In the genomic region with DNA sequence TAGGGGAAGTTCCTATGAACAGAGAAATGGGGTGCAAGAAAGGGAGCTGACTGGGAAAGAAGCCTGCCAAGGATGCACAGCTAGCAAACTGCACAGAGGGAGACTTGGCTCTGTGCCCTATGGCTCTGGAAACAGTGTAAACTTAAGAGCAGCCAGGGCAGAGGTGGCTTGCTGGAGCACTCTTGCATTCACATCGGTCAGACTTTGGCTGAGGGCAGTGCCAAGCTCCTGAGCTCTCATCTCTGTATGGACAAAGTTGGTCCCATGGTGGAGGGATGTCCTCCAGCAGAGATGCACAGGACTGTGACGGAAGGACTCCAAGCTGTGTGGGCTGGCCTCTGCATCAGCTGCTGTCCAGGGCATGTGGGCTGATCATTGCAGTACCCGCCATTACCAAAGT, we compare ENCODE assay signal across 8 mouse cellular contexts. TPM values are rescaled to one million over a fixed set of nuclear protein-coding genes. Genes with fewer than 3 reads are reported as not detected.
A peak's percentile ranks its signal among the peaks of the same experiment; 100 is the strongest.
DNase-seq lines count a peak whose midpoint lies in the region; ATAC-seq lines count a peak whose summit lies in the region.

No protein-coding gene starts in this region.

- no peaks in the 10 kb centered on the region for H3K36me3 ChIP-seq in forebrain, embryonic 16.5 days (ENCODE audit: control insufficient read depth, insufficient read depth)
- H3K36me3 ChIP-seq in forebrain, embryonic 11.5 days (ENCODE audit: control insufficient read depth, insufficient read depth, low read length): no peaks in the 10 kb centered on the region
- H3K36me3 ChIP-seq in midbrain, embryonic 10.5 days: no peaks in the 10 kb centered on the region

- no peaks in the 10 kb centered on the region for H3K9me3 ChIP-seq in forebrain, embryonic 16.5 days (ENCODE audit: control insufficient read depth, low read length)
- no peaks in the 10 kb centered on the region for H3K9me3 ChIP-seq in forebrain, embryonic 11.5 days (ENCODE audit: control insufficient read depth, low read length)
- H3K9me3 ChIP-seq in midbrain, embryonic 10.5 days (replicated peaks): no peaks in the 10 kb centered on the region

- no peak overlapping the region for H3K4me3 ChIP-seq in forebrain, embryonic 16.5 days (replicated peaks; ENCODE audit: low read length)
- no peak overlapping the region for H3K4me3 ChIP-seq in forebrain, embryonic 11.5 days (ENCODE audit: low read depth, low read length)
- no peak overlapping the region for H3K4me3 ChIP-seq in midbrain, embryonic 10.5 days

- H3K27ac ChIP-seq in forebrain, embryonic 16.5 days (ENCODE audit: low read length): no peak overlapping the region
- no peak overlapping the region for H3K27ac ChIP-seq in forebrain, embryonic 11.5 days (ENCODE audit: low read depth, low read length)
- H3K27ac ChIP-seq in midbrain, embryonic 10.5 days (replicated peaks): no peak overlapping the region

- 66% methylated on average over 3 of the region's 3 CpGs for WGBS in forebrain, embryonic 16.5 days
- WGBS in forebrain, embryonic 11.5 days: 79% methylated on average over 3 of the region's 3 CpGs
- WGBS in midbrain, embryonic 10.5 days: 87% methylated on average over 3 of the region's 3 CpGs

- no peak overlapping the region for H3K9ac ChIP-seq in forebrain, embryonic 16.5 days (replicated peaks; ENCODE audit: low read depth, low read length)
- no peak overlapping the region for H3K9ac ChIP-seq in forebrain, embryonic 11.5 days (ENCODE audit: low read length)

- no peak for DNase-seq in forebrain, embryonic 11.5 days (ENCODE audit: low spot score)
- DNase-seq in urinary bladder, postnatal 4 days (ENCODE audit: low spot score in 2 of 2): peak; percentile 46 to 66
- DNase-seq in urinary bladder, postnatal 10 days (ENCODE audit: low spot score): no peak
- DNase-seq in kidney, postnatal 4 days: peak; percentile 73 to 84
- no peak for DNase-seq in midbrain, embryonic 10.5 days (ENCODE audit: low spot score)

- peaks cover 5% of the 10 kb centered on the region; the same call in 1 of the 2 replicates for H3K4me1 ChIP-seq in forebrain, embryonic 16.5 days (replicated peaks; ENCODE audit: control insufficient read depth, insufficient read depth, low read length)
- H3K4me1 ChIP-seq in forebrain, embryonic 11.5 days (replicated peaks; ENCODE audit: control insufficient read depth, insufficient read depth, low read length): no peaks in the 10 kb centered on the region
- H3K4me1 ChIP-seq in midbrain, embryonic 10.5 days: no peaks in the 10 kb centered on the region

- no peaks in the 10 kb centered on the region for H3K27me3 ChIP-seq in forebrain, embryonic 16.5 days (replicated peaks; ENCODE audit: control insufficient read depth, insufficient read depth, low read length)
- H3K27me3 ChIP-seq in forebrain, embryonic 11.5 days (ENCODE audit: control insufficient read depth, insufficient read depth, low read length): no peaks in the 10 kb centered on the region
- H3K27me3 ChIP-seq in midbrain, embryonic 10.5 days (ENCODE audit: low read depth, poor library complexity, severe bottlenecking): no peaks in the 10 kb centered on the region

- no peak overlapping the region for H3K4me2 ChIP-seq in forebrain, embryonic 16.5 days (ENCODE audit: low read length)
- H3K4me2 ChIP-seq in forebrain, embryonic 11.5 days (ENCODE audit: low read depth, low read length, severe bottlenecking): no peak overlapping the region

- ATAC-seq in forebrain, embryonic 16.5 days: peak; percentile 31; the same call in 1 of the 2 replicates
- ATAC-seq in forebrain, embryonic 11.5 days (replicated peaks; ENCODE audit: low FRiP score): no peak
- ATAC-seq in monocyte, adult 5-6 weeks (replicated peaks; ENCODE audit: insufficient number of reproducible peaks, low FRiP score, low TSS enrichment, poor library complexity, severe bottlenecking): no peak
- ATAC-seq in megakaryocyte, adult 5-6 weeks (ENCODE audit: poor library complexity, severe bottlenecking): no peak

RNA-seq across cellular contexts. Expression of gene Rin2, which starts 8.5 kb away (rescaled TPM):
- polyA plus RNA-seq in forebrain, embryonic 16.5 days (2015; fragmentation: Nextera tagmentation; extraction: Ambion mirVana): 9.9 and 10.7 TPM in 2 replicates
- polyA plus RNA-seq in forebrain, embryonic 11.5 days (2014; fragmentation: Nextera tagmentation; extraction: Ambion mirVana): 12.4 and 12.7 TPM in 2 replicates
- total RNA-seq in monocyte, adult 5-6 weeks (2017): 27.6 to 46.6 TPM (median 40.6 TPM) in 3 replicates
- 34.1 and 39.7 TPM in 2 replicates for total RNA-seq in megakaryocyte, adult 5-6 weeks (2015)
- total RNA-seq in megakaryocyte, adult 5-6 weeks (2017): 53.6 and 54.6 TPM in 2 replicates
- polyA plus RNA-seq in midbrain, embryonic 10.5 days (2016; fragmentation: Nextera tagmentation; extraction: Ambion mirVana): 10.6 and 11.5 TPM in 2 replicates

Comparison
In these comparisons a context has a peak if more than half of its experiments do, and no peak if none do; other contexts are left out.
1. DNase-seq: peak in urinary bladder, postnatal 4 days (2 of 2) and kidney, postnatal 4 days (2 of 2); none in forebrain, embryonic 11.5 days (single experiment), urinary bladder, postnatal 10 days (single experiment) and midbrain, embryonic 10.5 days (single experiment).